ENCODE assay signal across 15 mouse cellular contexts in genomic region chr6:33489788-33490187, GRCm38 (mm10).
"Had no signal": no experiment of that assay in that cellular context is flagged by ENCODE, and none has a peak within 500 bp of the region (broad histone marks: within the 10 kb centered on the region; RNA-seq: fewer than 3 reads in every experiment).

No protein-coding gene starts in this region.

- H3K27ac ChIP-seq: liver, embryonic 14.5 days; midbrain, embryonic 10.5 days; midbrain, embryonic 13.5 days; neural tube, embryonic 12.5 days; stomach, embryonic 15.5 days; stomach, postnatal 0 days had no signal

- DNase-seq: lung, adult 18-20 months; lung, embryonic 14.5 days; lung, postnatal 10 days; lung, postnatal 4 days; right cerebral cortex, postnatal 14 days; thymus, adult 18-20 months; thymus, postnatal 14 days; thymus, postnatal 36 days had no signal

- H3K4me3 ChIP-seq: midbrain, embryonic 10.5 days; midbrain, embryonic 13.5 days; myocyte; neural tube, embryonic 12.5 days; stomach, embryonic 15.5 days had no signal
